Mouse (Mus musculus) WW6 (cell line): ENCODE results near the gene Nxn.

Experiments
- DNase-seq: peaks from one replicate; pipeline ENCODE4 v3.0.0-alpha.2; 2013; ENCODE audit warnings: low read depth, low spot score

Nxn gene

DNA sequence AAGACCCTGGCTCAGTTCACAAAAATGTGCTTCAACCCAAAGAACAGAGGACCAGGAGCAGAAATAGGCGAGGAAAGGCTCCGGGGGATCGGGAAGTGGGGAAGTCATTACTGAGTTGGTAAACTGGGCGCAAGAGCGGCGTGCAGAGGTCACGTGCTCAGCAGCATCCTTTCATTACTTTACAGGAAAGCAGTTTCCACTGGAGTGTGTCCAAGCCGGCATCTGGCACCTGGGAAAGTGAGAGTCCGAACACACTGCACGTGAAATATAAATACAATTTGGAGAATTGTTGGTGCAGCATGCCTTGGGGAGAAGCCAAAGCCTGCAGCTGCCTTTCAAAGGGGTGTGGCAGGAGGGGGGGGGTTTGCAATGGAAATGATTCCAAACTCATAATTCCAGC lies 2.5 kb upstream of the Nxn start:
- DNase-seq, result no peak

DNA sequence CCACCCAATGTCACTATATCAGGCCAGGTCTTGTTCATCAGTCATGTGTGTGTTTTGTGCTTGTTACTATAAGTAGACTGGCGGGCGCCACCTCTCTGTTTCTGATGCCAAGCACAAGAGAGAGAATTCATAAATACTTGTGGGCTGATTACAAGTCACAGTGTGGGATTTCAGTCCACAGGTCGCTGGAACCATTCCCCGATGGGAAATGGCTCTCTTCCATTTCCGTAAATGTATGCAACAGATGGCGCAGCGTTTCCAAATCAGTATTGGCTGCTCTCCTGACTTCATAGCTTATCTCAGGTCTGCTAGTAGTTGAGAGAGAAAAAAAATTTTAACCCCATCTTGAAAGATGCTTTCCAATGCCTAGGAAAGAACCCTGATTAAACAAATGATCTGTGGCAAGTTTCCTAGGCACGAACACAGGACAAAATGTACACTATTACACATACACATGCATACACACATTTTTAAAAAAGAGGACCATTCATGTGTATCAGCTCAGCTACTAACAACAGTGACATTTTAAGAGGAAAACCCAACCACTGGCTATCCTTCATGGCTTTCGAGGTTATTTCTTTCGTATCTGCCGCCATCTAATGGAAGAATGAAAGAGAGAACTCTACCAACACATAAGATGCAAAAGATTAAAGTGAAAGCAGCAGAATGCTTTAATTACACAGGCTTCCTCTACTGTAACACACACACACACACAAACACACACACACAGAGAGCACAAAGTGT lies 819 bp upstream of the Nxn start:
- DNase-seq, result no peak

GRCm38 (mm10) chr11:76398312-76398797 lies 585 bp downstream of the Nxn start:
- DNase-seq, result no peak

- no peak for DNase-seq
Measured at GRCm38 (mm10) chr11:76397650-76398311, 1.2 kb downstream of the Nxn start.

DNA sequence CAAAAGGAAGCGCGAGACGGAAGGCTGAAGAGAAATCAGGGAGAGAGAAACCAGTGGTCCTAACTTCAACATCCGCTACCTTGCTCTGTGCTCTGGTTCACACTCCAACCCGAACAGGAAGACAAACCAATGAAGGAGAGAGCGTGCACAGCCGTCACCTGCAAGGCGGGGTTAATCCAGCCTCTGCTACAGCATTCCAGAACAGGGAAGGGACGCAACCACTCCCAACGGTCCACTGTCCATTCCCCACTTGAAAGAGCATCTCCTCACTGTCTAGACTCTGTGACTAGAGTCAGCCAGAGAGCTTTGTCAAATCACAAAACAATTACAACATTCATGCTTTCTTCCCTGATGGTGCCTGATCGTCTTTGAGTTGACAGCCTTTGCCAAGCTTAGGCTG lies 5.9 kb downstream of the Nxn start:
- no peak for DNase-seq

- no peak for DNase-seq
Measured at GRCm38 (mm10) chr11:76392532-76392931, 6.4 kb downstream of the Nxn start.

GRCm38 (mm10) chr11:76388711-76389110 lies 10.2 kb downstream of the Nxn start:
- DNase-seq, result no peak

DNA sequence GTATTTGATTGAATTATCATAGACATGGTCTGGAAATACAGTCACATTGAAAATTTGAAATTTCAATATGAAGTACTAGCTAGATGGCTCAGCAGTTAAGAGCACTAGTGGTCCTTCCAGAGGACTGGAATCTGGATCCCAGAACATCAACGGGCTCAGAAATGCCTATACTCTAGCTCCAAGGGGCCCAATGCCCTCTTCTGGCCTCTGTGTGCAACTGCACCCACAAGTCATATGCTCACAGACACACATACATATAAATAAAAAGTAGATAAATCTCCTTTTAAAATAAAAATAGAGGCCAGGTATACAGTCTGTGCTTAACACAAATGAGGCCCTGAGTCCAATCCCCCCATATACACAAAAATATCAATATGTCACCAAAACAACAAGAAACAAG lies 11.8 kb downstream of the Nxn start:
- DNase-seq, result no peak

GRCm38 (mm10) chr11:76385746-76386145 lies 13.2 kb downstream of the Nxn start:
- DNase-seq, result no peak

DNA sequence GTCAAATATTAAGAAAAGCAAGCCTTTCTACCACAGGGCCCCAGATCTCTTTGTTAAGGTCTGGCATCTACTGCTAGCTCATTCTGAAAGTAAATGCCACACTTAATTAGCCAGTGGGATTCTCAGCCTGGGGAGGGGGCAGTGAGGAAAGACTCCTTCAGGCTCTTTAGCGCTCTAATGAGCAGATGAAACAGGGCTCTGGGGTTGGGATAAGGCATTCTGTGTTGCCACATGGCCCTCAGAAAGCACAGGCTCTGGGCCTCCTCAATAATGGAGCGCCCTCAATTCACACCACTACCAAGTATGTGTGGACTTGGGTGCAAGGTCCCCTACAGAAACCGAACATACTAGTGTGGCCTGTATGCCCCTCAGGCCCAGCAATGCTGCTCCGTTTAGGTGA lies 13.9 kb downstream of the Nxn start:
- DNase-seq, result no peak

GRCm38 (mm10) chr11:76384307-76384706 lies 14.6 kb downstream of the Nxn start:
- no peak for DNase-seq

DNA sequence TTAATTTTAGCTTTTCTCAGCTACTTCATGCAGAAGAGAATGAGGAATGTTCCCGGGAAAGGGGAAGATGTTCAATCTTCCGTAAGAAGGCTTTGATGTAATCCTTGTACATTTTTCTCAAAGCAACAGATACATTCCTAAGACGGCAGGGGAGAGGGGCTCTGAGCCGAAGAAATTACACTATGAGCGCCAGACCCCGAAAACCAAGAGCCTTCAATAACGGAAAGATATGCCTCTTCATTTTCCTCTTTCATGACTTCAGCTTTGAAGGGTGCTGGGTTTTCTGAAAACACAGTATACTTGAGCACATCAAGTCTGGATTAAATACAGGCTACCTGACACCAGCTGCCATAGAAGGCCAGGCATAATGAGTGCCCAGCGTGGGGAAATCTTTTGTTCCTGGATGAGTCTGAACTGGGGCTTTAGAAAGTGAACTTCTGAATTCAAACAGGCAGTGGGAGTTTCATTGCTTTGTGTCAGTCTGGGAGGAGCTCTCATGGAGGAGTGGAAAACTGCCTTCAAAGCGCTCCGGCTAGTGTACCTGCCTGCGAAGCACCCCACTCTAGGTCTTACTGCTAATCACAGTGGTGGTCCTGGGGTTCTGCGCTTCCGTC lies 16.1 kb downstream of the Nxn start:
- DNase-seq, result no peak

DNA sequence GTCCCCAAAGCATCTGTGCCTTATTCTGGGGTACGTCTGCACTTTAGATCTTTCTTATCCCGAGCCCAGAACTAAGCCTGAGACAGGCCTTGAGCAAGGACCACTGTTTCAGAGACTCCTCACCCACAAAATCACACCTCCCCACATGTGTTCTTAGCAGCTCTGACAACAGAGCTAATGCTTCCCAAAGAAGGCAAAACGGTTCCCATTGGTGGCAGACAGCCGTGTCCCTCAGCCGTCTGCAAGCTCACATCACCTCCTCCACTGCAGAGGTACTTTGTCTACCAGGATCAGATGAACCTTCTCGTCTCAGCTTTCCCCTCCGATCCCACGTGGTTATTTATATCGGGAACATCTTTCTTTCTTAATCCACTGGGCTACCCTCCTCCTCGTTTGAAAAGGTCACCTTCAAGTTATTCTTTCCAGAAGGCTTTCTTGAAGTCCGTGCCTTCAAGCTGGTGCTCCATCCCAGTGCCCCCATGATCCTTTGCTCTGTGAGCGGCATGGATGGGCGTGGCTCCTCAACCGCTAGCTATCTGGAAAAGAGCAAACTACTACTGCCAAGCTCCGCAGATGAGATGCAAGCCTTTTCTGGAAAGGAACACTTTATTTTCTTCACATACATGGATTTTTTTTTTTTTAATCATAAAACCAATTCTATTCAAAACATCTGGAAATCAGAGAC lies 17.6 kb downstream of the Nxn start:
- DNase-seq, result no peak

DNA sequence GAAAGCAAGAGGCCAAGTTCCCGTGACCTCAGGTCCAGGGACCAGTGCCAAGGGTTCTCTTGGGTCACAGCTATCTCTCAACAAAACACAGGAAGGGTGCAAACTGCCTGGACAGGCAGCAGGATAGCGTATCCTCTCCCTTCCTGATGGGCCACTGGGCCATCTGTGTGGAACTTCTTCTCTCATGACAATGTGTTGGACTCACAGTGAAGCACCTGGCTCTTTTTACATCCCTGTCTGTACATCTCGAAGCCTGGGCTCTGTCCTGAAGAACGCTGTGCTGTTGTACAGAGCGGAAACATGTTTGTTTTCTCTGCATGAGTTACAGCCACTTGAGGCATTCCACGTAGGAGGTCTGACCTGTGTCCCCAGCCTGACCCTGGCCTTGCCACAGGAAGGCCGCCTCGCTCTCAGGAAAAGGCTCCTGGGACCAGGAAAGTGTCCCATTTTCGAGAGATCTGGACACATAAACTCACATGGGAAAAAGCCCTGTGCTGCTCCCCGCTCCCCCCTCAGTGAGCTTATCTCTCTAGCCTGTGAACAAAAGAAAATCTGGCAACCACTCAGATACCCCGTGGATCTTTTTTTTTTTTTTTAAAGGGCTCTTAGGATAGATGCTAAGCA lies 18.9 kb downstream of the Nxn start:
- DNase-seq, result no peak

DNA sequence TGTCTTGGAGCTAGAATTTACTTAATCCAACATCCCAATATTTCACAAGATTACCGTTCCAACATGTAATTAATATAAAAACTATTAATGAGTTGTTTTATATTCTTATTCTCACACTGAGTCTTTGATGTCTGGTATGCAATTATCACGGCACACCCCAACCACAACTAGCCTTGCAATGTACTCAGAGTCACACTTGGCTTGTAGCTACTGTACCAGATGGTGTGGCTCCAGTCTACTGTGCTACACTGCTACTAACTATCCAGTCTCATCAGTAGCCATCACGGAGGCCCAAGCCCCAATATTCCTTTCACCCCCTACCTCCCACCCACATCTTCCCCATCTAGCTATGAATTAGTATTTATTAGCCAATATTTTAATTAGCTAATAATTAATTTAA lies 22.5 kb downstream of the Nxn start:
- no peak for DNase-seq

DNA sequence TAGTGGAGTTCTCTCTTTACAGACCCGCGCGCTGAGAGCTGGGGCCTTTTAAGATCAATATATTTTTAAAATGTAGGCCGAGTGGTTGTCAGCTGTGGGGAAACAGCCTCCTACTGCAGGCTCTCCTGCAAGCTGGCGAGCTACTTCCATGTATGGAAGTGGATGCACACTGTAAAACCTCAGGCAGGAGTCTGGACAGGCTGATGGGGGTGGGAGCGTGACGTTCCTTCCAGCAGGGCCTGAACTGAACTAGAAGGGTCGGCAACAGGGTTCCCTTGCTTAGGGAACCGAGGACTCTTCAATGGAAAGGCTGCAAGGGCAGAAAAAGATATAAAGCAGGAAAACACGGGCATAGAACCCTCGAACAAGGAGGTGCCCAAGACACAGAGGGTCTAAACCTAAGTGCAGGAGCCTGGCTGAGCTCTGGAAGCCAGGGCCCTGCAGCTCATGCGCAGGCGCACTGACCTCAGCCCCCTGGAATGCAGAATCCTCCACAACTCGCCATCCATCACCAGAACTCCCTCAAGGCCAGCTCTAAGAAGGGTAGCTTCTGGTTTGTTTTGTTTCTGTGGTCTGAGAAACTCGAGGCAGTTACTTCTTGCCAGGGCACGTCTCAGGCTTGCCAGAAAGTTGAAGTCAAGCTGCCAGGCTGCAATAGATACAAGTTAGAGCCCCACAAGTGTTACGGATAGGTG lies 24.3 kb downstream of the Nxn start:
- DNase-seq, result no peak

GRCm38 (mm10) chr11:76372534-76372933 lies 26.4 kb downstream of the Nxn start:
- DNase-seq, result no peak

DNA sequence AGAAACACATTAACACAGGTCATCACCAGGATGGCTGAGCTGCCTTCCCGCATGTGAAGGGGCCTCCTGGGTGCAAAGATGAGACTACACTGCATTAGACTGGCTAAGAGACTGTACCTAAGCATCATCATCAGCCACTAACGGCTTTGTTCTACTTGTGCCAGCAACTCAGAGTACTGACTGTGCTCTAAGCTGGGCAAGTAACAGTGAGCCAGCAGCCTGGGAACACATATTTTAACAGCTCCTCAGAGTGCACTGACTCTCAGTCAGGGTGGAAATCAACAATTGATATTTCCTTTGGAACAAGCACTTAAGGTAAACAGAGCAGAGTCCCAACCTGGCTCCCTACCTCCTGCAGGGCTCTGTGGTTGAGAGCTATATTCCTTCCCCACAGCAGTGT lies 26.8 kb downstream of the Nxn start:
- no peak for DNase-seq

- DNase-seq, result no peak
Measured at GRCm38 (mm10) chr11:76370491-76370890, 28.4 kb downstream of the Nxn start.

DNA sequence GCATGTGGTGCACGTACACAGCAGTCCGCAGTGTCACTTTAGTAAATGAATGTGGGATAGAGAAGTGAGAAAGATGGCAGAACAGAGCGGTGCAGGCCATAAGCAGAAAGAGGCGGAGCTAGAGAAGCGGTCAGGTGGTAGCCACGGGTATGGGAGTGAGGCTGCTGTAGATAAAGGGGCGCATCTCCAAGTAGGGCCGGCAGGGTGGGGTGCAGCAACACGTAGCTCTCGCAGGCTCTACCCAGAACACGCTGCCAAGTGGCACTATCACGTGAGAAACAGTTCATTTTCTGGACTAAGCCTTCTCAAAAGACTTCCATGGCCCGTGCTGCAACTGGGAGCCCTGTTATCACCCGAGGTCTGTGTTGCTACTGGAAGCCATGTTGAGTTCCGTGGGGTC lies 32.2 kb downstream of the Nxn start:
- DNase-seq, result no peak

GRCm38 (mm10) chr11:76364038-76364437 lies 34.9 kb downstream of the Nxn start:
- no peak for DNase-seq
